Mouse (Mus musculus): ENCODE results near the gene Hoxd12.

The Hoxd12 gene

GRCm38 (mm10) chr2:74681594-74682531 is 7.0 kb downstream of the Hoxd12 start:
- no peak for DNase-seq (ENCODE audit: low read depth, low spot score)

- no peak for DNase-seq (ENCODE audit: low read depth, low spot score)
Measured at GRCm38 (mm10) chr2:74682796-74683195, 8.0 kb downstream of the Hoxd12 start.

- DNase-seq (ENCODE audit: low read depth, low spot score): no peak
Measured at GRCm38 (mm10) chr2:74683471-74683951, 8.7 kb downstream of the Hoxd12 start.

- no peak for DNase-seq (ENCODE audit: low read depth, low spot score)
Measured at GRCm38 (mm10) chr2:74684106-74684505, 9.3 kb downstream of the Hoxd12 start.

GRCm38 (mm10) chr2:74685059-74685603 is 10.3 kb downstream of the Hoxd12 start:
- no peak for DNase-seq (ENCODE audit: low read depth, low spot score)

- peak; percentile 31 for DNase-seq (ENCODE audit: low read depth, low spot score)
Measured at GRCm38 (mm10) chr2:74686301-74686987, 11.6 kb downstream of the Hoxd12 start.

GRCm38 (mm10) chr2:74686988-74687697 is 12.3 kb downstream of the Hoxd12 start:
- no peak for DNase-seq (ENCODE audit: low read depth, low spot score)

GRCm38 (mm10) chr2:74687698-74688555 is 13.1 kb downstream of the Hoxd12 start:
- no peak for DNase-seq (ENCODE audit: low read depth, low spot score)

- no peak for DNase-seq (ENCODE audit: low read depth, low spot score)
Measured at GRCm38 (mm10) chr2:74688795-74689573, 14.2 kb downstream of the Hoxd12 start.

- DNase-seq (ENCODE audit: low read depth, low spot score): no peak
Measured at GRCm38 (mm10) chr2:74689574-74690337, 14.9 kb downstream of the Hoxd12 start.

- no peak for DNase-seq (ENCODE audit: low read depth, low spot score)
Measured at GRCm38 (mm10) chr2:74690338-74690716, 15.5 kb downstream of the Hoxd12 start.

- no peak for DNase-seq (ENCODE audit: low read depth, low spot score)
Measured at GRCm38 (mm10) chr2:74691022-74691951, 16.5 kb downstream of the Hoxd12 start, which contains the start of gene Hoxd10. Gene Hoxd10 (plus strand): TSS chr2:74691924.

GRCm38 (mm10) chr2:74691995-74692807 is 17.4 kb downstream of the Hoxd12 start:
- DNase-seq (ENCODE audit: low read depth, low spot score): no peak

GRCm38 (mm10) chr2:74692808-74693431 is 18.1 kb downstream of the Hoxd12 start:
- no peak for DNase-seq (ENCODE audit: low read depth, low spot score)

GRCm38 (mm10) chr2:74693432-74693827 is 18.6 kb downstream of the Hoxd12 start:
- DNase-seq (ENCODE audit: low read depth, low spot score): no peak

- no peak for DNase-seq (ENCODE audit: low read depth, low spot score)
Measured at GRCm38 (mm10) chr2:74694066-74694465, 19.3 kb downstream of the Hoxd12 start.

- no peak for DNase-seq (ENCODE audit: low read depth, low spot score)
Measured at GRCm38 (mm10) chr2:74695383-74695782, 20.6 kb downstream of the Hoxd12 start.

All from telencephalon, adult 2 months (tissue).